Mouse (Mus musculus) brown adipose tissue, adult 24 weeks (tissue): ENCODE measurements around the gene Cyp2t4. TPM values are rescaled to one million over a fixed set of nuclear protein-coding genes. Genes with fewer than 3 reads are reported as not detected.

ENCODE experiments used
- H3K27ac ChIP-seq: fragments of 200-500 bp; replicated peaks from 2 replicates; pipeline ENCODE4 v1.5.1; 2012; ENCODE audit warnings: low read depth, mild to moderate bottlenecking, low read length
- H3K4me1 ChIP-seq: fragments of 200-500 bp; 2 replicates; pipeline ENCODE4 v1.6.1; 2012; ENCODE audit warnings: low read length, mixed read lengths; ENCODE audit not compliant: control insufficient read depth, insufficient read depth, insufficient read length
- H3K4me3 ChIP-seq: fragments of 200-500 bp; 2 replicates; pipeline ENCODE4 v1.5.1; 2012; ENCODE audit warnings: low read depth, mild to moderate bottlenecking, low read length, moderate library complexity; ENCODE audit not compliant: insufficient read depth
- polyA plus RNA-seq: library from polyadenylated mRNA; stranded (reverse); fragments of >200 nt; gene quantifications from 2 replicates; pipeline ENCODE4 v1.2.4, GENCODE M21; 2012; ENCODE audit not compliant: missing spikeins, insufficient read depth, insufficient read length

The Cyp2t4 gene
- polyA plus RNA-seq, 1 experiment: not detected

DNA sequence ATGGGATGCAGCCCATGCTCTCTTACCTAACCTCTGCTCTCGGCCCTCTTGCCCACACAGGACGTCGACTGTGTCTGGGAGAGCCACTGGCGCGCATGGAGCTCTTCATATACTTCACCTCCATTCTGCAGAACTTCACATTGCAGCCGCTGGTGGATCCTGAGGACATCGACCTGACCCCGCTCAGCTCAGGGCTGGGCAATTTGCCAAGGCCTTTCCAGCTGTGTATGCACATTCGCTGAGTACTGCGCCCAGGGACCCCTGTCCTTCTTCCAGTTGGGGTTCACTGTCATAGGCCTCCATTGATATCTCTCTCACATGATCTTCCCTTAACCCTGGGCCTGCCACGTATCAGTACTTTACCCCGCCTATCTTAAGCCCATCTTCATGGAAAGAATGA, 20.4 kb upstream of the Cyp2t4 start:
- H3K4me1 ChIP-seq: no peaks in the 10 kb centered on the region
- no peak overlapping the region for H3K4me3 ChIP-seq
- H3K27ac ChIP-seq: no peak overlapping the region

DNA sequence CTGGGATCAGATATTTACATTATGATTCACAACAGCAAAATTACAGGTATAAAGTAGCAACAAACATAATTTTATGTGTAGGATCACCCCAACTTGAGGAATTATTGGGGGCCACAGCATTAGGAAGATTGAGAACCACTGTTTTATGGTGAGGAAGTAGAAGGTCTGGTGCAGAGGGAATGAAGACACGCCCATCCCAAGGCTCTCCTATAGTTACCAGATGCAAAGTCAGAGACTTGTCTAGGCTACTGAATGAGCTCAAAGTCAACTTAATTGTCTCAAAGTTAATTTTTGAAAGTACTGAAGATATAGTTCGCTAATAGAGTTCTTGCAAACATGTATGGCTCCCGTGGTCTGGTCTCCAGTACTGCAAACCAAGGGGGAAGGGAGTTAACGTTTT, 19.8 kb upstream of the Cyp2t4 start:
- Histone ChIP-seq H3K4me3 (no peak overlapping the region), H3K4me1 (no peaks in the 10 kb centered on the region), H3K27ac (no peak overlapping the region)

DNA sequence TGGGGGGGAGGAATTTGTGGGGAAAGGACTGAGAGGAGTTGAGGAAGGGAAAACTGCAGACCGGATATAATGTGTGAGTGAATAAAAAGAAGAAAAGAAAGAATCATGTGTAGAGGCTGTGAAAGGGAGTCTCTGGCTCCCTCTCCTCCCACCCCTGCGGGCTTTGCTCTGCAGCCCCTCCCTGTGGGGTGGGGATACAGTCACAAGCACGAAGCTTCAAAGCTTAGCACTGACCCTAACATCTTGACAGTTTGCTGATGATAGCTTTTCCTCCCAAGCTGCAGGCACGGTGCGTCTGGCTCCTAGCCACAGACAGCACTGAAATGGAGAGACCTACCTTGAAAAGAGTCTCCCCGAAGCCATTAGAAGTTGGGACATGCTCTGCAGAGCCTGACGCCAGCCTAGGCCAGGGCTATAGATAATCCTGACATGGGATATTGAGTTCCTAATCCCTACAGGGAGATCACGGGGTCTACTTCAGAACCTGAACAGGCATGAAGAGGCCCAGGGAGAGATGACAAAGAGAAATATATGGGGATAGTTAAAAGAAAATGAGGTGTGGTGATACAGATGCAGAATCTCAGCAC, 17.0 kb upstream of the Cyp2t4 start:
- Histone ChIP-seq H3K4me1 (no peaks in the 10 kb centered on the region), H3K4me3 (no peak overlapping the region), H3K27ac (no peak overlapping the region)

DNA sequence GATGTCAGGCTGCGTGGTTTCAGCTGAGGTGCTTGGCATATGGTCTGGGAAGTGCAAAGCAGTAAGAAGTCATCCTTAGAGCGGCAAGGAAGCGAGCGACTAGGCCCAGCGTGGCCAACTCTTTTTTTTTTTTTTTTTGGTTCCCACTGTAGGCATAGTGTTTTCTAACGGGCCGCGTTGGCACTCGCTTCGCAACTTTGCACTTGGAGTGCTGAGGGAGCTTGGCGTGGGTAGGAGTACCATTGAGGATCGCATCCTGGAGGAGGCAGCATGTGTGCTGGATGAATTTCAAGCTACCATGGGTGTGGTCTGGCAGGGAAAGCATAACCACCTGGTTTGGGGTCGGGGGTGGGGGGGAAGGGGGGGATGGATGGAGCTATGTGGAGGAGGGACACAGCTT, 2.5 kb downstream of the Cyp2t4 start:
- Histone ChIP-seq H3K4me3 (no peak overlapping the region), H3K27ac (no peak overlapping the region), H3K4me1 (peaks cover 11% of the 10 kb centered on the region)

DNA sequence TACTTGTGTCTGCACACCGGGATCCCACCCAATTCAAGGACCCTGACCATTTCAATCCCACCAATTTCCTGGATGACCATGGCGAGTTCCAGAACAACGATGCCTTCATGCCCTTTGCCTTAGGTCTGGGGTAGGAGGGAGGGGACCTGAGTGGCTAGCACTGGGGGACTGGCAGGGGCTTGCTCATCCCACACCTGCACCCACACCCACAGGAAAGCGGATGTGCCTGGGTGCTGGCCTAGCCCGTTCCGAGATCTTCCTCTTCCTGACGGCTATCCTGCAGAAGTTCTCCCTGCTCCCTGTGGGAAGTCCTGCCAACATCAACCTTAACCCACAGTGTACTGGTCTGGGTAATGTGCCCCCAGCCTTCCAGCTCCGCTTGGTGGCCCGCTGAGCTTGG, 4.7 kb downstream of the Cyp2t4 start:
- Histone ChIP-seq H3K4me3 (no peak overlapping the region), H3K4me1 (peaks cover 21% of the 10 kb centered on the region), H3K27ac (no peak overlapping the region)

DNA sequence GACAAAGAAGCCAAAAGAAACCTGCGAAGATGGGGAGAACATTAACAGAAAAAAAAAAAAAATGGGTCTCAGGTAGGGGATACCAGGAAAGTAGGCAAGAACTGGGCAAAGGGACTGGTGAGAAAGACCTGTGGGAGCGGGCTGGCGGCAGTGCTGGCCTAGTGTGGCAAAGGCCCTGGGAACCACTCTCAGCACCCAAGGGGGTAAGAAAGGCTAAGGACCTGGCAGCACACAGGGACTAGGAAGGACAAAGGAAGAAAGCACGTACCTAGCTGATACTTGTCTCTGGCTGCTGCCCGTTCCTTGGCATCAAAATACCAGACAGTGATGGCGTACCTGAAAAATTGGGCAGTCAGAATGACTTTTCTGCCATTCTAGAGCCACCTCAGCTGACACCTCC, 5.7 kb downstream of the Cyp2t4 start:
- Histone ChIP-seq H3K4me1 (peaks cover 27% of the 10 kb centered on the region), H3K4me3 (no peak overlapping the region), H3K27ac (no peak overlapping the region)

DNA sequence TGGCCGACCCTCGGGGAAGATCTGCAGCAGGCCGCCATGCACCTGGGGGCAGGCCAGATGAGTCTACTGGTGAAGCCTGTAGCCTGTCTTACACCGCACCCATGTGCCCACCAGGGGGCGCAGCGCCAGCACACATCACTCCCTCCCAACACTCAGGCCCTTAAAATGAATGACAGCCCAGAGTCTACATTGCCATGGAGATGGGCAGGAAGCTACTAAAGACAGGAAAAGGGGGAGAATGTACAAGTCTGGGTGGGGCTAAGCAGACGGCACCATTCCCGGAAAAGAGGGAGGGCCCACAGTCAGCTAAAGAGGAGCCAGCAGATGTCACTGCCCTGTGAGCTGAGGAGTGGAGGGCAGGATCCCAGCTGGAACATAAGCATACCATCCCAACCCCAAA, 6.4 kb downstream of the Cyp2t4 start:
- Histone ChIP-seq H3K27ac (peak overlapping the region; percentile 51), H3K4me3 (no peak overlapping the region; the same call in 1 of the 2 replicates)

DNA sequence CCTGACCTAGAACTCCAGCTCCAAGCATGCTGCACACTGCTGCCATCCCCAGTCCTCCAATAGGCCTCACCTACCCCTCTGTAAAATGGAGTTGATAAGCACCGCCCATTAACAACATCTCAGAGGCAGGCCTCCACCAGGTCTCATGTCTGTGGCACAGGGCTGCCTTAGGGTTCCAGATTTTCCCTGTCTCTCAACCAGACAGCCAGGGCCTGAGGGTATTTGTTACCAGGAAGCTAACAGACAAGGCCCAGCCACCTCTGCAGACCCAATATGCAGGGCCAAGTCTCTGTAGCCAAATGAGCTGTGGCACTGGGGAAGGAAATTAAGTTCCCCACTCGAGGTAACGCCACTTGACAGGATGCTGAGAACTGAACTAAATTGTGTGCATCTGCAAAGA, 7.4 kb downstream of the Cyp2t4 start:
- Histone ChIP-seq H3K4me3 (no peak overlapping the region), H3K4me1 (peaks cover 39% of the 10 kb centered on the region), H3K27ac (0 out of 2 replicates have a peak overlapping the region, but pooled peaks have one; percentile 3)

More for the DNA sequence above, 6.4 kb downstream of the Cyp2t4 start:
- peaks cover 32% of the 10 kb centered on the region for H3K4me1 ChIP-seq

DNA sequence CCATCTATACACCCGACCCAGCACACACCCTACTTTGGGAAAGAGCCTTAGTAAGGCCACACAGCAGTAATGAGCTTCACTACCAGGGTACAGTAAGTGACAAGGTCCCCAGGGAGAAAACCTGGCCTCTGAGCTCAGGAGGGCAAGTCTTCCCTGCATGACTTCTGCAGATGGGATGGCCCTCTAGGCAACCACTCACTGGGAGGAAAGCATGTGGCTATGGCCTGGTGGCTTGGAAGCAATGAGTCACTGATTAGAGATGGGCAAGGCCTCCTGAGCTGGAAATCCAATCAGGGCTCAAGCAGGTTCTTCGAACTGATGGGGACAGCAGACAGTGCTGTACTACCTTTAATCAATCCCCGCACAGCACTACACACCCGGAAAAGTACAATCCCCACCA, 8.2 kb downstream of the Cyp2t4 start:
- H3K4me3 ChIP-seq: no peak overlapping the region
- no peak overlapping the region for H3K27ac ChIP-seq
- H3K4me1 ChIP-seq: peaks cover 39% of the 10 kb centered on the region

DNA sequence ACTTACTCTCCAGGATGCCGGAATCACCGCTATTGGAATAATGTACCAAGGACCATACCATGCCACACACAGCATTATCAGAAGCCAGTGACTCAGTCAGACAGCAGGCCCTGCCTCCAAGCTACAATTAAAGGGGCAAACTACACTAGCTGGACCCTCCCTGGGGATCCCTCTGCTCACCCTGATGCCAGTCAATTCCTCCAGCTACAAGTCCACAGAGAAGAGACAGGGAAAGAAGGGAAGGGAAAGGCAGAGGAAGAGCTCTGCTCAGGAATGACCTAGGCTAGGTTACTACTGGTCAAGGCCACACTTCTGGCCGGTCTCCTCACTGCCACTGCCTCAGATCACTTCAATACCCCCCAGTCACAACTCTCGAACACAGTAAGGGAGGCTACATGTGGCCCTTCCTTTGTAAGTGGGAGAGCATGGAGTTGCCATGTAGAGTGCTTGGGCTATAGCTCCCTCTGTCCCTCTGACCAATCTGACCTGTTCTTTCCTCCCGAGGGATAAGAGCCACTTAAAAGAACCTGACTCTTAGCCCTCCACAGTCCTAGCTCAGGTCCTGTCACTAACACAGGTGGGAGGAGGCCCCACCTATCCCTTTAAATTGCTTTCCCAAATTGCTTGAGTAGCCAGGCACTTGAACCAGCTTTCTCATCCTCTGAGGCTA, 9.4 kb downstream of the Cyp2t4 start:
- Histone ChIP-seq H3K4me1 (peaks cover 39% of the 10 kb centered on the region), H3K4me3 (no peak overlapping the region), H3K27ac (0 out of 2 replicates have a peak overlapping the region, but pooled peaks have one; percentile 2)

DNA sequence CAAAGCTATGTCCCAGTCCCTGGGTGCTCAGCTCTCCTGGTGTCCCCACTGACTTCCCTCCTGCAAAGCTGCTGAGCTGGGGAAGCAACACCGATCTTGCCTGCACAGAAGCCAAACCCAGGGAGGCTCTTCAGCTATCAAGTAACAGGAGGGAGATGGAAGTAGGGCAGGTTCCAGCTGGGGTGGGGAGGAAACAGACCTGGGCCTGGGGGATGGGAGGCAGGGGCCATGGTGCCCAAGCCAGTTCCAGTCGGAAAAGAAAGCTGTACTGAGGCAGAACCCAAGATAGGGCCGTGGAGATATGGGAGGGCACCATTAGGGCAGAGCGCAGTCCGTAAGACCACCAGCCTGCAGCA, 9.9 kb downstream of the Cyp2t4 start:
- H3K4me3 ChIP-seq: no peak overlapping the region
- H3K4me1 ChIP-seq: peaks cover 39% of the 10 kb centered on the region
- no peak overlapping the region for H3K27ac ChIP-seq

DNA sequence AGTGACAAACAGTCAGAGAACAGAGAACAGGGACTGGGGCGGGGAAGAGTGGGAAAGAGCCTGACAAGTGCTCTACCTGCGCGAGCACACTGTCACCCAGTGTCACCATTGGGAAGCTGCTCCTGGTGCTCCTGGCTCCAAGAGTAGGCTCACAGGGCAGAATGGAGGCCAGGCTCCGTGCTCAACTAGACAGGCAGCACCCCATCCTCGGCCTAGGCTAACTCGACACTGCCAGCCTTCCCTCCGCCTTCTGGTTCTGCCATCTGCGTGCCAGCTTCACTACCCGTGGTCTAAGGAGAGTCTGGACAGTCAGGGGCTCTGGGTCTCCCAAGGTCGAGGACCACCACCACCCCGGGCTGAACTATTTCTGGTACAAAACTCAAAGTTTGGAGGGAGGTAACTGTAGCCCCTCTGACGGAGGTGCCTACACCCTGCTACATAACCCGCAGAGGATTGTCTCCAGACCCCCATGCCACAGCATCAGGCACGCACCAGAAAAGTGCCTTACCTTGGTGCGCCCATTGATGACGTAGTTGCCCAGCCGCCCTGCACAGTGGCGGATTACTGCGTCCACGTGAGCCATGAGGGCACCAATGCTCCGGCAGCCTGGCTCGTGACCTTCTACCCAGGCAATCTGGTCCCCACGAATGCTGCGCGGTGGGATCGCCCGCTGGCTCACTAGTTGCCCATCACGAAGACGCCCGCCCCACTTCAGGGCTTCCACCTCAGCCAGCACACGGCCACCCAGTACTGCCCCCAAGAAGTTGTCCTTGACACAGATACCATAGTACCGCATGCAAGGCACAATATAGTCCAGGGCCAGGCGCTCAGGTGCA, 10.8 kb downstream of the Cyp2t4 start:
- peaks cover 39% of the 10 kb centered on the region for H3K4me1 ChIP-seq
- peak overlapping the region; percentile 89; the same call in 1 of the 2 replicates for H3K4me3 ChIP-seq
- H3K27ac ChIP-seq: no peak overlapping the region

DNA sequence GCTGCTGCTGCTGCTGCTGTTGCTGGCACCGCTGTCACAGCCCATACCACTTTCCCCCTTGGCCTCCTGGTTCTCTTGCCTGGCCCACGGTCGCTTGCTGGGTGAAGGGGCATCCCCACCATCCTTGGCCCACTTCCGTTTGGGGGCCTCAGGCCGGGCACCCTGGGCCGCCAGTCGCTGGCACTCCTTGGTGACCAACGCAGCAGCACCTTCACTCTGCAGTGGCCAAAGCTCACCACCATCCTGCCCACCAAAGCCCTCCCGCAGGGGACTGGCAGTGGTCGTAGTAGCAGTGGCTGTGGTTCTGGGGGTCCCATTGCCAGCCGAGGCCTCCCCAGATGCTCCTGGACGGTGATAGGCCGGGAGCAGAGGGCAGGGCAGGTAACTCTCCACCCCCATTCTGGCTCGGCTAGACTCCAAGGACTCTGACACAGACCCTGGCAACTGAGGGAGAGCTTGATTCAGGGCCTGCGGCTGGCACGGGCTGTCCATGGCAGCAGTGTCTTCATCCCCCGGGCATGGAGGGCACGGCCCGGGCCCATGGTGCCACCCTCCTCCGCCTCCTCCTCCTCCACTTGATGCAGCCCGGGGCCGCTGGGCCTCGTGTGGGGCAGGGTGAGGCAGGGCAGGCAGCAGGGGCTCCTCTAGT, 11.6 kb downstream of the Cyp2t4 start:
- Histone ChIP-seq H3K4me3 (peak overlapping the region; percentile 89), H3K4me1 (peaks cover 36% of the 10 kb centered on the region), H3K27ac (peak overlapping the region; percentile 96; the same call in 1 of the 2 replicates)

DNA sequence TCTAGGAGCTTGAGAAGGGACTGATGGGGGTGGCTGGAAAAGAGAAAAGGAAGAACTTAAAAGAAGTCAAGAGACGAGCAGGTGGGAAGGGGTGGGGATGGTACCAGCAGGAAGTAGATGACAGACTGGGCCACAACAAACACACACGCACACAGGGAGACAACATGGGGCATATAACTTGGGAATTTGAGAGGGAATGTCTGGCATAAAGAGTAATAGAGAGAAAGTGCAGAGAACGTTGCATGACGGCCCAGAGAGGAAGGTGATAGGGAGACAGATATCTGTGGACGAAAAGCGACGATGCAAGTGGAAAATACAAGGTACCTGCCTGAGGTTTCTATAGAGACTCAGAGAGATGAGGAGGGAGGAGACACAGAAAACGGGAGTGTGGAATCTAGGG, 12.2 kb downstream of the Cyp2t4 start:
- Histone ChIP-seq H3K4me3 (peak overlapping the region; percentile 89), H3K4me1 (peaks cover 30% of the 10 kb centered on the region), H3K27ac (peak overlapping the region; percentile 96)

DNA sequence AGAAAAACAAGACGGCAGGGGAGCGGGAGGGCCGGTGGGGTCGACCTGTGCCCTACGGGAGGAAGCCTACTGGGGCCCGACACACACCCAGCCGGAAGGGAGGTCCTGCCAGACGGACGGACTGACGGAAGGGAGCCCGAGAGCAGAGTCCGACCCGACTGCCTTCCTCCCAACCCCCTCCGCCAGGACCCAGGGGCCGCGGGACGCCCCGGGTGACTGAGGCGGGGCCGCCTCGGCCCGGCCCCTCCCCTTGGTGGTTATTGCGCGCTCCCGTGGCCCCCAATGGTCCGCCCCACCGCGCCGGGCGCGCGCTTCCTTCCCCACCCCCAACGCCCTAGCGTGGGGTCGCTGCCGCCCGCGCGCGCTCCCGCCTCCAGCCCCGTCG, 12.7 kb downstream of the Cyp2t4 start:
- H3K4me1 ChIP-seq: peaks cover 26% of the 10 kb centered on the region
- peak overlapping the region; percentile 89 for H3K4me3 ChIP-seq
- peak overlapping the region; percentile 96 for H3K27ac ChIP-seq
